Mouse (Mus musculus): ENCODE results near the gene Alkbh2.

DNA sequence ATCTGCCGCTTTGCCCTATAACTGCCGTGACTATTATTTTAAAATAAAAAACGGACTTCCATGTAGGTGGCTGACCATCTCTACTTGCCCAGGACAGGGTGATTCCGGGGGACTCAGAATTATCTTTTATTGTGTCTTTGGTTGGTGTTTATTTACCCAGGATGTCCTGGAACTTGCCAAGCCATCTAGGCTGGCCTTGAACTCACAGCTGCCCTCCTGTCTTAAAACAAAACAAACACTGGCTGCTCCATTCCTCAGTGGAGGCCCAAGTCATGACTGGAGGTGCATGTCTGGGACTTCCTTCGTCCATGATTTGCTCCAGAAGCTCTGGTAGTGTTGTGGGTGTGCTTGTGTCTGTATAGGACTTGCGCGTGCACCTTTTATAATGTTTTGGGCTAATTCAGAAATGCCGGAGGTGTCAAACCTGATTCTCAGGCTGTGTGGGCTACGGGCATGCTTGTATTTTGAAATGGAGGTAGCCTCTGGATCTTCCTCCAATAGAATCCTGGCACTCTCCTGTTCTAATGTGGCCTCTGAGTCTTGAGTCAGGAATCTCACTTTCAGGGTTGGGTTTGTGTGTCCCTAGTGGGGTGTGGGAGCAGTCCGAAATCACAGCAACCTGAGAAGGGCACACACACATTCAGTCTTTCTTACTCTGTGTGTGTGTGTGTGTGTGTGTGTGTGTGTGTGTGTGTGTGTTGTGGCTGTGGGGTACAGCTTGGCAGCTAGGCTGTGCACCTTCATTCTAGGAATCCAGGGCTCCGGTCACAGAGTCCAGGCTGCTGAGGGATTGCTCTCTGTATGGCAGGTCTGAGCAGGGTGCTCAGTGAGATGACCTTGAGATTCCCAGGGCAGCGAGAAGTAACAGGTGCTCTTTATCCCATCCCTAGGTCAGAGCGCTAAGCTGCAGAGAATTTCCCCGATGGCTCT is 19.3 kb upstream of the Alkbh2 start:
- TF ChIP-seq CTCF (IDR thresholded peaks at IDR 0.05; ENCODE audit: low read depth) = 0 out of 2 replicates have a peak, but pooled peaks have one; percentile 5
- TF ChIP-seq EP300 (IDR thresholded peaks at IDR 0.05; ENCODE audit: low read depth) = no peak
